Mouse (Mus musculus) layer of hippocampus, adult 18-20 months (tissue): ENCODE measurements around the gene 4930507D05Rik. TPM values are rescaled to one million over a fixed set of nuclear protein-coding genes. Genes with fewer than 3 reads are reported as not detected.
A peak's percentile ranks its signal among the peaks of the same experiment; 100 is the strongest.
"Not testable (repeated sequence)": the region's sequence is repeated elsewhere in the genome, so short reads cannot be mapped to it uniquely, and the experiment has no call there.

ENCODE experiments used
- DNase-seq, 2 experiments: peaks; one replicate each; pipeline ENCODE4 v3.0.0; 2022; ENCODE audit warnings: low spot score in 2 of 2
- total RNA-seq, 2 experiments: library from RNA; stranded (reverse); gene quantifications; 2 replicates each; pipeline ENCODE4 v1.2.3; 2021

4930507D05Rik gene
- total RNA-seq, 2 experiments from 2014 or later = 0.94 to 1.1 TPM

GRCm38 (mm10) chr10:62474944-62475343 lies 25.7 kb downstream of the 4930507D05Rik start:
- no peak for DNase-seq

- DNase-seq = no peak
Observed at GRCm38 (mm10) chr10:62476980-62477379, 27.7 kb downstream of the 4930507D05Rik start.

GRCm38 (mm10) chr10:62481108-62481852 lies 32.0 kb downstream of the 4930507D05Rik start:
- DNase-seq = no peak

DNA sequence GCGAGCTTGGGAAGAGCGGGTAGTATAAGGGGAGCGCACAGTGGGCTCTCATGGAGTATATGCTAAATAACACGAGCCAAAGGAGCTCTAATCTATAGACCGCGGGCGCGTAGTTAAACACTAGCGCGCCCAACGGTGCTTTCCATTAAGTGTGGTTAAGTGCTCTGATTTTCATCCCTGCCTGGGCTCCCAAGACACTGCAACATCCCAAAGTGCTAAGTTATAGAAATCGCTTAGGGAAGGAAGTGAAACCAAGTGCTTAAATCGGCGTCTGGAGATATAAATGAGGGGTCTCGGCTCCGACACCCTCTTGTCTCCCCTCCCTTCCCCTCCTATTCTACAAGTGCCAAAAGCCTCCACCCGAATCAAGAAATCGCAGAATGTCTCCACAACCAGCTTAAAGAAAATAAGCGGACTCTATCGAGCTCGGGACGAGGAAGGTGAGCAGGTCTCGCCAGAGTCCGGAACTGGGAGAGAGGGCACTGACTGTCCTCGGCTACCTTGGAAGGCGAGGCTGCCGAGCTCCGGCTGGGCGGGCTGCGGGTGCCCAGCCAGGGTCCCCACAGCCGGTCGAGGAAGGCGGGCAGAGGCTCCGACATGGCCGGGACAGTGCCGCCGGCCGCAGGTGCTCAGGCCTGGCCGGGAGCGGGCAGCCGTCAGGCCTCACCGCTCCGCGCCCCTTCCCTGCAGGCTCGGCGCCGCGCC lies 36.7 kb downstream of the 4930507D05Rik start:
- DNase-seq = peak in 1 of 2 experiments; percentile 25

DNA sequence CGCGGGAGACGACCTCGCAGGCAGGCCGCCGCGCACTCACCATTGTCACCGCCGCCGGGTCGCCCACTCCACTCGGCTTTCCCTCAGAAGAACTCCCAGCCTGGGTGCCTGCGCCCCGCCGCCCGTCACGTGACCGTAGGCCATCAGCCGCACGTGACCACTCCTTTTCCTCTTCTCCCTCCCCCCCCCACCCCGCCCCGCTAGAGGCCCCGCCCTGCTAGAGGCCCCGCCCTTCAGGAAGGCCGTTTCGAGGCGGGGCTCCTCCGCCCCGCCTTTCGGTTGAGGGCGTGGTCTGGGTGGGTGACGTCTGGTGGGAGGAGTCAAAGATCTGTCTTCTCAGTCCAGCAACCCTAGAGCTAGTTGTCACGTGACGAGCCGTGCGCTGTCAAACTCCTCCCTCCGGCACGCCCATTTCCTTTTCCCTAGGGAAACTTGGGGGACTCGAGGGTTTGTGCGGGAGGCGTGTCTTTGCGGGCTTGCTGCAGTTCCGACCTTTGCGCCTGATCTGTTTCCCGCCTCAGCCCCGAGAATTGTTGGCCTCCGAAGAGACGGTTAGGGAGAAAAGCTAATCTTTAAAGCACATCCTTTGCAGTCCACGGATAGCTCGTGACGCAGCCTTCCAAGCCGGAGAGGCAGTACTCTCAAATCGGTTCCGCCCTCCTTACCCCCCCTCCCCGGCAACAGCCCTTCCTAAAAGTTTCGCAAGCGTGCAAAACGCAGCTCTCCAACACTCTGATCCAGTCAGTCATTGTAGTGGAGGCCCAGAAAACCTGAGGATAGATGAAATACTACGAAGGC lies 37.5 kb downstream of the 4930507D05Rik start, which contains the start of gene Vps26a:
TSS of gene Vps26a (minus strand) at position 188 of the 798 bp plus-strand sequence.
- peak; percentile 98 to 99 for DNase-seq

GRCm38 (mm10) chr10:62488266-62488665 lies 39.0 kb downstream of the 4930507D05Rik start:
- peak in 1 of 2 experiments; percentile 65 for DNase-seq

GRCm38 (mm10) chr10:62491681-62492080 lies 42.4 kb downstream of the 4930507D05Rik start:
- not testable (repeated sequence) for DNase-seq

GRCm38 (mm10) chr10:62500088-62500915 lies 51.0 kb downstream of the 4930507D05Rik start:
- peak in 1 of 2 experiments; percentile 77 for DNase-seq

Other genes with a start within 250 kb of the 4930507D05Rik start
- gene Tspan15, start 218.2 kb upstream of the 4930507D05Rik start, total RNA-seq = 10 to 100 TPM; 16.0 to 18.5 TPM
- gene Tacr2, start 197.1 kb upstream of the 4930507D05Rik start, total RNA-seq = under 1 TPM; 0.23 to 0.27 TPM
- 100 to 1,000 TPM; 311 to 316 TPM for gene Hk1, start 69.6 kb upstream of the 4930507D05Rik start, total RNA-seq
- gene Hkdc1, start 27.0 kb upstream of the 4930507D05Rik start, total RNA-seq = 1 to 10 TPM; 2.7 to 4.3 TPM
- gene Supv3l1, start 249 bp downstream of the 4930507D05Rik start, total RNA-seq = 10 to 100 TPM; 21.6 to 22.3 TPM
- 10 to 100 TPM; 47.0 to 50.4 TPM for gene Vps26a, start 37.3 kb downstream of the 4930507D05Rik start, total RNA-seq
- gene Srgn, start 78.0 kb downstream of the 4930507D05Rik start, total RNA-seq = 1 to 10 TPM; 3.8 to 5.8 TPM
- gene Kif1bp, start 129.0 kb downstream of the 4930507D05Rik start, total RNA-seq = 100 to 1,000 TPM; 206 to 215 TPM
- 10 to 100 TPM; 18.3 to 22.7 TPM for gene Ddx21, start 152.8 kb downstream of the 4930507D05Rik start, total RNA-seq
- 10 to 100 TPM; 77.2 to 90.3 TPM for gene Ddx50, start 201.7 kb downstream of the 4930507D05Rik start, total RNA-seq